Mouse (Mus musculus): Measurements from ENCODE around the gene Pgd. TPM values are rescaled to one million over a fixed set of nuclear protein-coding genes. Genes with fewer than 3 reads are reported as not detected.
"Not testable (repeated sequence)": the region's sequence is repeated elsewhere in the genome, so short reads cannot be mapped to it uniquely, and the experiment has no call there.

Pgd gene
- 92.1 and 94.4 TPM in 2 replicates for polyA plus RNA-seq (2015; fragmentation: Nextera tagmentation; extraction: Ambion mirVana)

DNA sequence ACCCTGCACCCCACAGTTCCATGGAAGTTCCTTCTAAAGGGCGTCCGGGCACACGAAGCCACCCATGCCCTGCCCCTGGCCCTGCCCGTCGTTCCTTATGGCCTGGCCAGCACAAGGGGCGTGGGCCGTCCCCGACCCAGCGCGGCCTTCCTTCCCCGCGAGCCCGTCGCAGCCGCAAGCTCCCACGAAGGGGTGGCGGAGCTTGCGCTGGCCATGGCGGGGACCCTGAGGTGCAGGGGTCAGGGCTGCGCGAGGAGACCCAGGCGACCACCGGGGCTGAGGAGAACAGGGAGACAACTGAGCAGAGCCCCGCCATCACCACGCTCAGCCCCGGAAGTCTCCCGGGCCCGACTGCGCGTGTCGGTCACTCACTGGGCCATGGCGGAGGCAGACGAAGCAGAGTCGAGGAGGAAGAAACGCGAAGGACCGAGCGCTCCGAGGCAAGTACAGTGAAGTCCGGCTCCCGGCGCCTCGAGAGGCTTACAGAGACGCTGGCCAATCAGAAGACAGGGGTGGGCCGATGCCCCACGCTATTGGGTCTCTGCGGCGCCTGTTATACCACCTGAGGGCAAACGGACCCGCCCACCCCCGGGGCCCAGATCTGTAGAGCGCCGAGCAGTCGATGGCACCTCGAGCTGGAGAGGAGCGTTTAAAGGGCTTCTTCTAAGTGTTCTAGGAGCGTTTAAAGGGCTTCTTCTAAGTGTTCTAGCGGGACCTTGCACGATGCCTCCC lies at the start of gene Pgd:
Gene Pgd (minus strand): TSS at position 557 of the 732 bp plus-strand sequence.
- Histone ChIP-seq H3K36me3 (peaks cover 10% of the 10 kb centered on the region), H3K27ac (replicated peaks) (peak within 1 kb of the TSS; percentile 66), H3K27me3 (no peaks in the 10 kb centered on the region), H3K9me3 (no peaks in the 10 kb centered on the region), H3K4me2 (replicated peaks) (peak within 1 kb of the TSS; percentile 98), H3K4me3 (peak within 1 kb of the TSS; percentile 93), H3K9ac (replicated peaks) (peak within 1 kb of the TSS; percentile 84), H3K4me1 (peaks cover 19% of the 10 kb centered on the region)
- peak; percentile 100 for ATAC-seq (replicated peaks)
- under 1% methylated on average over 59 of the region's 59 CpGs for WGBS

GRCm38 (mm10) chr4:149215982-149216381 lies 49.4 kb upstream of the Pgd start:
- no peak overlapping the region for H3K4me2 ChIP-seq (replicated peaks)
- no peak overlapping the region for H3K4me3 ChIP-seq
- H3K4me1 ChIP-seq = peaks cover 17% of the 10 kb centered on the region
- ATAC-seq (replicated peaks) = no peak
- peaks cover 68% of the 10 kb centered on the region for H3K36me3 ChIP-seq
- no peaks in the 10 kb centered on the region for H3K9me3 ChIP-seq
- WGBS = 90% methylated on average over 9 of the region's 9 CpGs
- H3K27me3 ChIP-seq = no peaks in the 10 kb centered on the region
- no peak overlapping the region for H3K9ac ChIP-seq (replicated peaks)
- no peak overlapping the region for H3K27ac ChIP-seq (replicated peaks)

GRCm38 (mm10) chr4:149215397-149215796 lies 48.8 kb upstream of the Pgd start:
- no peak for ATAC-seq (replicated peaks)
- Histone ChIP-seq H3K36me3 (peaks cover 72% of the 10 kb centered on the region), H3K9me3 (no peaks in the 10 kb centered on the region), H3K4me2 (replicated peaks) (no peak overlapping the region), H3K4me3 (no peak overlapping the region), H3K9ac (replicated peaks) (no peak overlapping the region), H3K27me3 (no peaks in the 10 kb centered on the region), H3K4me1 (peaks cover 11% of the 10 kb centered on the region), H3K27ac (replicated peaks) (no peak overlapping the region)
- 28% methylated on average over 2 of the region's 2 CpGs for WGBS

DNA sequence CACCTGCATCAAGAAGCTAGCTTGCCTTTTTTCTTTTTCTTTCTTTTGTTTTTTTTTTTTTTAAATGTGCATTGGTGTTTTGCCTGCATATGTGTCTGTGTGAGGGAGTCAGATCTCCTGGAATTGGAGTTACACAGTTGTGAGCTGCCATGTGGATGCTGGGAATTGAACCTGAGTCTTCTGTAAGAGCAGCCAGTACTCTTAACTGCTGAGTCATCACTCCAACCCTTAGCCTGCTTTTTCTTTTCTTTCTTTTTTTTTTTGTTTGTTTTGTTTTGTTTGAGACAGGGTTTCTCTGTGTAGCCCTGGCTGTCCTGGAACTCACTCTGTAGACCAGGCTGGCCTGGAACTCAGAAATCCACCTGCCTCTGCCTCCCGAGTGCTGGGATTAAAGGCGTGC lies 47.9 kb upstream of the Pgd start:
- peaks cover 82% of the 10 kb centered on the region for H3K36me3 ChIP-seq
- H3K9me3 ChIP-seq; H3K27ac ChIP-seq (replicated peaks); H3K9ac ChIP-seq (replicated peaks); H3K4me2 ChIP-seq (replicated peaks); ATAC-seq (replicated peaks); H3K4me1 ChIP-seq; H3K4me3 ChIP-seq; H3K27me3 ChIP-seq: not testable (repeated sequence)
- 96% methylated on average over 2 of the region's 2 CpGs for WGBS

- H3K27ac ChIP-seq (replicated peaks) = no peak overlapping the region
- H3K4me1 ChIP-seq = no peaks in the 10 kb centered on the region
- no peak for ATAC-seq (replicated peaks)
- no peak overlapping the region for H3K4me3 ChIP-seq
- peaks cover 88% of the 10 kb centered on the region for H3K36me3 ChIP-seq
- no peak overlapping the region for H3K9ac ChIP-seq (replicated peaks)
- WGBS = 96% methylated on average over 9 of the region's 9 CpGs
- H3K27me3 ChIP-seq = no peaks in the 10 kb centered on the region
- H3K4me2 ChIP-seq (replicated peaks) = no peak overlapping the region
- H3K9me3 ChIP-seq = no peaks in the 10 kb centered on the region
Observed at GRCm38 (mm10) chr4:149213466-149213865, 46.9 kb upstream of the Pgd start.

GRCm38 (mm10) chr4:149211441-149211840 lies 44.9 kb upstream of the Pgd start:
- H3K4me1 ChIP-seq; H3K9ac ChIP-seq (replicated peaks); H3K4me2 ChIP-seq (replicated peaks); H3K27me3 ChIP-seq; ATAC-seq (replicated peaks); H3K9me3 ChIP-seq; H3K4me3 ChIP-seq; H3K27ac ChIP-seq (replicated peaks): not testable (repeated sequence)
- peaks cover 89% of the 10 kb centered on the region for H3K36me3 ChIP-seq
- WGBS = 91% methylated on average over 6 of the region's 6 CpGs

- no peak for ATAC-seq (replicated peaks)
- no peaks in the 10 kb centered on the region for H3K9me3 ChIP-seq
- no peaks in the 10 kb centered on the region for H3K27me3 ChIP-seq
- no peaks in the 10 kb centered on the region for H3K4me1 ChIP-seq
- no peak overlapping the region for H3K9ac ChIP-seq (replicated peaks)
- no peak overlapping the region for H3K4me3 ChIP-seq
- no peak overlapping the region for H3K4me2 ChIP-seq (replicated peaks)
- WGBS = 88% methylated on average over 3 of the region's 3 CpGs
- no peak overlapping the region for H3K27ac ChIP-seq (replicated peaks)
- peaks cover 90% of the 10 kb centered on the region for H3K36me3 ChIP-seq
Observed at GRCm38 (mm10) chr4:149202467-149202866, 35.9 kb upstream of the Pgd start.

DNA sequence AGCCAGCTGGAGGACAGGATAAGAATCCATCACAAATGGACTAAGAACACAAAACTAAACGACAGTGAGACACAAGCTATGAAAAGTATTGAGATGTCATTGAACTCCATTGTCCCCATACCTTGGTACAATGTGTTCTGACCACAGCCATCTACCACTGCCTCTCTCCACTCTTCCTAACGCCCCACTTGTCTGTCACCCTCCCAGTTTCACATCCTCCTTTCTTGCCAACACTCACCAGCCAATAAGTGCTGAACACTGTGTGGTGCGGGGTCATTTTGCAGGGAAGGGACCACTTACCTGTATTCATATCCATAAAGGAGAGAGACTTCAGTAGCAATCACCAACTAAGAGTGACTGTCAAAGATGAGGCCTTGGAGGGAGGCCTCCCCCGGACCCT lies 34.5 kb upstream of the Pgd start:
- Histone ChIP-seq H3K9ac (replicated peaks) (no peak overlapping the region), H3K4me1 (no peaks in the 10 kb centered on the region), H3K4me2 (replicated peaks) (no peak overlapping the region), H3K9me3 (no peaks in the 10 kb centered on the region), H3K27me3 (no peaks in the 10 kb centered on the region), H3K4me3 (no peak overlapping the region), H3K27ac (replicated peaks) (no peak overlapping the region), H3K36me3 (peaks cover 90% of the 10 kb centered on the region)
- 96% methylated on average over 4 of the region's 4 CpGs for WGBS
- no peak for ATAC-seq (replicated peaks)

- Histone ChIP-seq H3K27me3 (no peaks in the 10 kb centered on the region), H3K36me3 (peaks cover 87% of the 10 kb centered on the region), H3K4me1 (no peaks in the 10 kb centered on the region), H3K27ac (replicated peaks) (no peak overlapping the region), H3K4me2 (replicated peaks) (no peak overlapping the region), H3K9me3 (no peaks in the 10 kb centered on the region), H3K9ac (replicated peaks) (no peak overlapping the region), H3K4me3 (no peak overlapping the region)
- ATAC-seq (replicated peaks) = no peak
- WGBS = 86% methylated on average over 1 of the region's 1 CpGs
Observed at GRCm38 (mm10) chr4:149197180-149197579, 30.6 kb upstream of the Pgd start.

GRCm38 (mm10) chr4:149191103-149191502 lies 24.5 kb upstream of the Pgd start:
- no peak for ATAC-seq (replicated peaks)
- Histone ChIP-seq H3K36me3 (peaks cover 89% of the 10 kb centered on the region), H3K27ac (replicated peaks) (no peak overlapping the region), H3K4me1 (no peaks in the 10 kb centered on the region), H3K4me3 (no peak overlapping the region), H3K4me2 (replicated peaks) (no peak overlapping the region), H3K9me3 (no peaks in the 10 kb centered on the region), H3K27me3 (no peaks in the 10 kb centered on the region), H3K9ac (replicated peaks) (no peak overlapping the region)
- WGBS = 95% methylated on average over 7 of the region's 7 CpGs

- Histone ChIP-seq H3K36me3 (peaks cover 94% of the 10 kb centered on the region), H3K4me3 (no peak overlapping the region), H3K9ac (replicated peaks) (no peak overlapping the region), H3K4me2 (replicated peaks) (no peak overlapping the region), H3K27ac (replicated peaks) (no peak overlapping the region), H3K9me3 (no peaks in the 10 kb centered on the region), H3K27me3 (no peaks in the 10 kb centered on the region), H3K4me1 (no peaks in the 10 kb centered on the region)
- WGBS = 96% methylated on average over 2 of the region's 2 CpGs
- no peak for ATAC-seq (replicated peaks)
Observed at GRCm38 (mm10) chr4:149188563-149188962, 22.0 kb upstream of the Pgd start.

DNA sequence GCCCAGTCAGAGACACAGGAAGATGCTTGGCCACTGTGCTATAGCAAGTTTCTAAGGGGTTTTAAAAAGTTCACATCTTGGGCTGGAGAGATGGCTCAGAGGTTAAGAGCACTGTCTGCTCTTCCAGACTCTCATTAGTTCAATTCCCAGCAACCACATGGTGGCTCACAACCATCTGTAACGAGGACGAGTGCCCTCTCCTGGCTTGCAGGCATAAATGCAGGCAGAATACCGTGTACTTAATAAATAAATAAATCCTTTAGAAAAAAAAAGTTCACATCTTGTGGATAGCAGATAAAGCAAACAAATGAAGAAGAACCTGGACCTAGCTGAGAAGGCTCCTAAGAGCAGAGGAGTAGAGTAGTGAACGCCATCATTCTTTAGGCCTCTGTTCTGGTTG lies 16.2 kb upstream of the Pgd start:
- no peaks in the 10 kb centered on the region for H3K9me3 ChIP-seq
- H3K36me3 ChIP-seq = peaks cover 97% of the 10 kb centered on the region
- 57% methylated on average over 4 of the region's 4 CpGs for WGBS
- no peaks in the 10 kb centered on the region for H3K27me3 ChIP-seq
- H3K27ac ChIP-seq (replicated peaks) = no peak overlapping the region
- no peak overlapping the region for H3K9ac ChIP-seq (replicated peaks)
- H3K4me3 ChIP-seq = no peak overlapping the region
- ATAC-seq (replicated peaks) = no peak
- H3K4me1 ChIP-seq = no peaks in the 10 kb centered on the region
- H3K4me2 ChIP-seq (replicated peaks) = no peak overlapping the region

DNA sequence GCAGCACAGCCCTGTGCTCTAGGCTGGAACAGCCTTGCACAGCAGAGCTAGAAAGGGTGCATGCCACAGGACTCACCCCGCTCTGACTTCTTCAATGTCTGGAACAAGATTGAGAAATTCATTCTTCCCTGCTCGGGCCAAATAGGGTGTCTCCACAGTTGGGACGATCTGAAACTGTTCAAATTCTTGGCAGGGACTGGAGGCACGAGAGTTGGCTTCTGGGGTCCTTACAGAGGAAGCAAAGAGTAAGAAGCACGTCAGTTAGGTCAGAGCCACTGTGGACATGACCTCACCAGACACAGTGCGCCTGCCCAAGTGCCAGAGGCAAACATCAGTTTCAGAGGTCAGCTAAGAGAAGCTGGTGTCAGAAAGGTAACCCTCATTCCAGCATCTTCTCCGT lies 15.6 kb upstream of the Pgd start:
- Histone ChIP-seq H3K4me3 (no peak overlapping the region), H3K27me3 (no peaks in the 10 kb centered on the region), H3K9me3 (no peaks in the 10 kb centered on the region), H3K27ac (replicated peaks) (no peak overlapping the region), H3K36me3 (peaks cover 95% of the 10 kb centered on the region), H3K9ac (replicated peaks) (no peak overlapping the region), H3K4me2 (replicated peaks) (no peak overlapping the region), H3K4me1 (no peaks in the 10 kb centered on the region)
- 91% methylated on average over 7 of the region's 7 CpGs for WGBS
- ATAC-seq (replicated peaks) = no peak

Data from forebrain, embryonic 15.5 days (tissue).